Mouse (Mus musculus) right cerebral cortex, postnatal 14 days (tissue): Measurements from ENCODE around the gene Rtn4ip1.
"Not testable (repeated sequence)": the region's sequence is repeated elsewhere in the genome, so short reads cannot be mapped to it uniquely, and the experiment has no call there.

Source experiments
- DNase-seq: peaks from one replicate; pipeline ENCODE4 v3.0.0; 2022

Gene Rtn4ip1

GRCm38 (mm10) chr10:43939136-43939662 lies 37.6 kb downstream of the Rtn4ip1 start:
- DNase-seq = no peak

- no peak for DNase-seq
Observed at GRCm38 (mm10) chr10:43943736-43944135, 42.1 kb downstream of the Rtn4ip1 start.

DNA sequence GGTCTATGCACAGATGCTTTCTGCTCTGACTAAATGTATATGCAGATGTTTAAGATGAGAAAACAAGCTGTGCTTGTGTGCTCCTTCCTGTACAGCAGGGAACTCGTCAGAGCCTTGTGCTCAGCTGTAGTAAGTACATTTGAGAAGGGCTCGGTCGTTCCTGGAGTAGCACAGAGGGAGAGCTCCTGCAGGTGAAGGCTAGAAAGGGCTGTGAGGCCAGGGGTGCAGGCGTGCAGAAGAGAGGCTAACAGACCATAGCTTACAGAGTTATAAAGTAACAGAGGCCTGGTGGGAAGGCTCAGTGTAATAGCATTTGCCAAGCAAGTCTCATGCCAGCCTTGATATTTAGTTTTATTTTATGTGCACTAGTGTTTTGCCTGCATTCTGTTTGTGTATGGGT lies 43.8 kb downstream of the Rtn4ip1 start:
- no peak for DNase-seq

DNA sequence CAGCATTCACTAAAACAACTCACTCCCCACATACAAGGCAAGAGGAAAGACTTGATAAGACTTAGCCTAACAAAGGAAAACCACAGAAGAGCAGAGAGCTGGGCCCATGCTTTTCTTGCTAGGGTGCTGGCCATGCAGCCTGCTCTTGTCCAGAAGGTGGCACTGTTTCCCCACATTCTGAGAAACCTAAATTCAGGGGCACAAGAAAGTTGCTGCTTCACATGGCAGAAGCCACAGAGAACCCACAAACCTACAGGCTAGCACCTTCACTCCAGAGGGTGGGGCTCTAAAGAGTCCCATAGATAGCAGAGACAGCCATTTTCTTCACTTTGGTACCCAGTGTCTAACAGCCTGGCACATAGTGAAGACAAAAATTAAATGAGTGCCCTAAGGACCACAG lies 52.3 kb downstream of the Rtn4ip1 start:
- peak; percentile 56 for DNase-seq

DNA sequence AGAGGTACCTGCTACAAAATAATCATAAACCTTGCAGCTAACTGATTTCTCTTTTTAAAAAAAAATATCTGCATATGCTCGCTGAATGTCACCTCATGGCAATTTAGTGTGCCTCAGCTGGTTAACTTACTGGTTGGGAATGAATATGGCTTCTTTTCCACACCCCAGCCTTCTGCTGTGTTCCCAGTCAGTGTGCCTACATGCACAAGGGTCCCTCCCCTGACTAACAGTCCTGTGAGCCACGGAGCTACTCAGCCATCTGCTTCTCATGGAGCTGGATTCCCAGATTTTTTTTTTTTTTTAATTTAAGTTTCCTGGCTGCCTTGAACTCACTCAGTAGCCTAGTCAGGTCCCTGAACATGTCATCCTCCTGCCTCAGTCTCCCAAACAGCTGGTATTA lies 63.3 kb downstream of the Rtn4ip1 start:
- no peak for DNase-seq

DNA sequence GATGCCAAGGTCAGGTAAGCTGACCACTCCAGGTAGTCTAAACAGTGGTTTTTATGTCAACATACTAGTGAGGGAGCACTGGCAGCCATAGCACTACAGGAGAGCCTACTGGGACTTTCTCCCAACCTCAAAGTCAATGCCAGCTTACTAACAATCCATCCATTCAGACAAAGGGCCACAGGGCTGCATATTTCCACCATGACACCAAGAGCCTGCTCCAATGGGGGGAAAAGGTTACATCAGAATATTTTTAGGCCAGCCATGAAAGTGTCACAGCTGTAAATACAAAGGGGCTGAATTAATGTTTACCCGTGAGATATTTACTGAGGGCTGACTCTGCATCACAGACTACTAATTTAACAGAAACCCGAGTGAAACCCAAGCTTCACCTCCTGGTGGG lies 71.6 kb downstream of the Rtn4ip1 start:
- no peak for DNase-seq

DNA sequence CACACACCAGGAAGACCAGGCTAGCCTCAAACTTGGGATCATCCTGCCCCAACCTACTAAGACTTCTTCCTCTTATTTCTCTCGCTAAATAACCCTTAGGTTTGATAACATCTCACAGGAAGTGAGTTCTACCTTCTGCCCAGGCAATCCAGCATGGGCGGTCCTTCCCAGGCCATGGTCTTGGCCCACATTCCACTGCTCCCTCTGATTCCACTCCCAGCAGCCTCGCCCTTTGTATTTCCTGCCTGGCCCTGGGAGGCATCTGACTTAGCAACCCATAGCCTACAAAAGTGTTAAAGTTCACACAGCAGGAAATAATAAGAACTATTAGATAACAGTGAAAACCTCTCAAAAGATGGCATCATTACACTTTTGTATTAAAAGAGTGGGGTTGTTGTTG lies 75.7 kb downstream of the Rtn4ip1 start:
- DNase-seq = no peak

DNA sequence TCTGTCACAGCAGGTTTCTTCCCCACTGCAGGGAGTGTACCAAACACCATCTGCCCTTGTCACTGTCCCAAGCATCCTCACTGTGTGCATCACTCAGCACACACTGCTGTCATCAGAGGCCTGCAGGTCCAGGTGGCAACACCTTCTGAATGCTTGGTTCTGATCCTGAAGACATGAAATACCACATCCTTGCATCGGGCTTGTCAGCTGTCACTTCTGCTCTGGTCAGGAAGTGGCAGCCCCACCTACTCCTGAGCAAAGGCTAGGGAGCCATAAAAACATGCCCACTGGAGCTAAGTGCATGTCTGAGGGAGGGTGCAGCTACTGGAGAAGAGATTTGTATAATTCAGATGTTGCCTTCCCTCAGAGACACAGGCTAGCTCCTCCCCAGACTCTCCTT lies 78.5 kb downstream of the Rtn4ip1 start:
- no peak for DNase-seq

GRCm38 (mm10) chr10:43980742-43981141 lies 79.1 kb downstream of the Rtn4ip1 start:
- not testable (repeated sequence) for DNase-seq

GRCm38 (mm10) chr10:43982470-43982869 lies 80.9 kb downstream of the Rtn4ip1 start:
- no peak for DNase-seq

GRCm38 (mm10) chr10:43983241-43983640 lies 81.6 kb downstream of the Rtn4ip1 start:
- DNase-seq = no peak

DNA sequence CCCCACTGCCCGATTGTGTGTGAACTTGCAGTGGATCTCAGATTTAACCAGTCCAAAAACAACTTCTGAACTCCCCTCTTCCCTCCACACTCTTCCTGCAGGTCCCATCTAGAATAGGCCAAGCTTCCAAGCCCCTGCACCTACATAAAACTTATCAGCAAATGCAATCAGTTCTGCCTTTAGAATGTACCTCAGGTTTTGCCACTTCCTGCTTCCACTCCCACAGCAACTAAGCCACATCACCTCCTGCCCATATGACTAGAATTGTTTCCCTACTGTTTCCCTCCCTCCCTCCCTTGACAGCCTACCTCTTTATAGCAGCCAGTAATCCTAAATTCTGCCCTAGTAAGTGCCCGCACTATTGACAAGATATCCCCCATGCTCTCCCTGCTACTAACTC lies 82.3 kb downstream of the Rtn4ip1 start:
- DNase-seq = no peak

GRCm38 (mm10) chr10:43991268-43991667 lies 89.7 kb downstream of the Rtn4ip1 start:
- no peak for DNase-seq

GRCm38 (mm10) chr10:43992506-43992905 lies 90.9 kb downstream of the Rtn4ip1 start:
- DNase-seq = no peak

GRCm38 (mm10) chr10:43993198-43993597 lies 91.6 kb downstream of the Rtn4ip1 start:
- DNase-seq = no peak

DNA sequence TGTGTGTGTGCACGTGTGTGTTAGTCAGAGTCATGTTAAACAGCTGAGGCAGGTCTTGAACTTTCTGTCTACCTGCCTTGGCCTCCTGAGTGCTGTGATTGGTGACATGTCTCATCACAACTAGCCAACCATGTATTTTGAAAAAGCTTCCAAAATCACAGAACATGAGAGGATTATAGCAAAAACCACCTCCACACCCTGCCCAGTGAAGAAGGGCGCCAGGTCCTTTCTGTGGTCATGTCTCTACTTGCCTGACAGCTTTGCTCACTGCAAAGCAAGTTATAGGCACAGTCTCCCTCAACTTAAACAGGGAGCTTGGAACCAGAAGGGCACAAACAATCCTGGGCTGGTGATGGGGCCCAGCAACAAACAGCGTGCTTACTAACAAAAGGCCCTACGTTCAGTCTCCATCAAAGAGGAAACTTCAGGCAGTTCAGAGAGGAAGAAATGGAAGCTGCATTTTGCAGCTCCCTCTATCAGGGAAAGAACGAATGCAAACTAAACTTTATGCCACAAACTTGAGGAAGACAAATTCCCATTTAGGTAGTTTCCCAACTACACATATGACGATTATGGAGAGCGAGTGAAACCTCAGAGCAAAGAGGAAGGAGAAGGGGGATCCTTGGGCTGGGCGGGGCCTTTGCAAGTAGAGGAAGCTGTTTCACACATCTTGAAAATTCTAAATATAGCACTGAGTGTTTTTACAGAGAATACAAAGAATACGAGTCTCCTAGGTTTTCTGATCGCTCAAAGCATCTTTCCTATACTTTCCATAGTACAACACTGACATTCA lies 94.4 kb downstream of the Rtn4ip1 start:
- DNase-seq = no peak

GRCm38 (mm10) chr10:43997276-43997675 lies 95.7 kb downstream of the Rtn4ip1 start:
- no peak for DNase-seq

DNA sequence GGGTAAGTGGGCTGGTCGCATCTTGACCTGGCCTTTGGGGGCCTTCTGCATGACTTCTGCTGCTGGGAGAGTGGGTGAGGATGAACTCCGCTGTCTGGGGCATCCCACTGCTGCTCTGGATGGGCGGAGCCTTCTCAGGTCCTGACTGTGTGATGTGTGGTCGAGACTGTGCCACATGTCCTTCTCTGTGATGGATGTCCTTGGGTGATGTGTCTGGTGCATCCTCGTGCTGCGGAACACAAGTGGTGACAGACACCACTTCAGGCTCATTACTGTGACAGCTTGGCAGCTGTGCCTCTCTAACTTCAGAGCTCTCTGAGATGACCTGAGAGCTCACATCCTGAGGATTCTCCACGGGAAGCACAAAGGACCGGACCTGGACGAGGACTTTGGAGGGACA lies 96.4 kb downstream of the Rtn4ip1 start:
- DNase-seq = no peak

- DNase-seq = no peak
Observed at GRCm38 (mm10) chr10:43998503-43999082, 97.0 kb downstream of the Rtn4ip1 start.

DNA sequence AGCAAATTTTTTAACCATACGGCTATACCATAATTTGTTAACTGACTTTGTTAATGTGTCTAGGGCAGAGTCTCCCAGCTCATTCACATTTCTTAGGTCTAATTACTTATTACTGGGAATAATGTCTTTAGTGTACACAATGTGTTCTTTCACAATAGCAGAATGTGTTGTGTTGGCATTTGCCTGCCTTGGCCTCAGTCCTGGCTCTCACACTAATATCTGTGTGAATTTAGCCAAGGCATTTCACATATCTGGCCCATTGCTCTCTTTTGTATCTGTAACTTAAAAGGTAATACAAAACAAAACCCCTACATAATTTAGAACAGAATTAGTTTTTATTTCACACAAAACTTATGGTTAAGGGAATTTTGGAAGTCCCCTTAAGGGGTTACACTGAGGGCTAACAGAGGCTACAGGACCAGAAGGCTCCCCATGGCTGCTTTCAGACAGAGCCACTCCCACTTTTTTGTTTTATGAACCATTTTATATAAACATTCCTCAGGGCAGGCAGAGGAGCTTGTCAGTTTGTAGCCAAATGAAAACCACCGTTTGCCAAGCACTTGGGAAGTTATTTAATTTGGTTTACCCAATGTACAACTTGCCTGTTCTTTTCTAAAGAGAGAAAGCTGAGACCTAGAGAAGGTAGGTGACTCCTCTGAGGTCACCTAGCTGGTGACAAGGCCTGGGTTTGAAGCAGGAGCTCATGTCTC lies 98.7 kb downstream of the Rtn4ip1 start:
- DNase-seq = no peak

DNA sequence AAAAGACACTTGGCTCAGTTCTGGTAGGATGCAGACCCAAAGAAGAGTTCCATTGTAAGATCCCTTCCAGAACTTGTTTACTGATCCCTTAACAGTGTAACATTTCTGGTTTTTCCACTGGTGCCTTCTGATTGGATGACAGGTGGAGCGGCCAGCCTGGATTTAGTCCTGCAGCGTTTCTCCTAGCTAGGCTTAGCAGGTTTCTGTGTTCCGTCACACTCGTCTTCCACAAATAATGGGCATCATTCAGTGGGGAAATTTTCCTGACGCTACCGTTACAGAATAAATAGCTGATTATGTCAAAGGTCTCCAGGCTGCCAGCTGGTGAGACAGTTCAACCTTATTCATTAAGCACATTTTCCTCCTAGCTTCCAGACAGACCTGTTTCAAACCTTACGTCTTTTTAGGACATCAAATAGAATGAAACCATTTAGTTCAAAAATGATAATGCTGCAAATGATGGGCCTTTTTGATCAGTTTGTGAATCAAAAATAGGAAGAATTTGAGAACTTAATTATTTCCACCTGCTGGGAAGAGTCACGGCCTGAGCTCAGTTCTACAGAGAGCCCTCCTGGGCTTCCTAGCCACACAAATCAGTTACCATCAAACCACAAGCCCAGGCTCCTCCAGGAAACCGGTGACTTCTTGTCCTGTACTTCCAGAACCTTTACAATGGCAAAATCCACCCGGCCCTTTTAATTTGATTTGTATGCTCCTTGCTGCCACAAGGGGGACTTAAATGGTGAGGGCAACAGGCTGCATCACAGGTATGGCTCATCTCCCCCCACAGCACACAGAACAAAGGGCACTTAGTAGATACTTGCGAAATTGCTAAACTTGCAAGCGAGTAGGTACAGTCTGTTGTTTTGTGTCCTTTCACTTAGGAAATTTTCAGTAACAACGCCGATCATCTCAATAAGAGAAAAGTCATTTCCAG lies 100.7 kb downstream of the Rtn4ip1 start:
- no peak for DNase-seq

DNA sequence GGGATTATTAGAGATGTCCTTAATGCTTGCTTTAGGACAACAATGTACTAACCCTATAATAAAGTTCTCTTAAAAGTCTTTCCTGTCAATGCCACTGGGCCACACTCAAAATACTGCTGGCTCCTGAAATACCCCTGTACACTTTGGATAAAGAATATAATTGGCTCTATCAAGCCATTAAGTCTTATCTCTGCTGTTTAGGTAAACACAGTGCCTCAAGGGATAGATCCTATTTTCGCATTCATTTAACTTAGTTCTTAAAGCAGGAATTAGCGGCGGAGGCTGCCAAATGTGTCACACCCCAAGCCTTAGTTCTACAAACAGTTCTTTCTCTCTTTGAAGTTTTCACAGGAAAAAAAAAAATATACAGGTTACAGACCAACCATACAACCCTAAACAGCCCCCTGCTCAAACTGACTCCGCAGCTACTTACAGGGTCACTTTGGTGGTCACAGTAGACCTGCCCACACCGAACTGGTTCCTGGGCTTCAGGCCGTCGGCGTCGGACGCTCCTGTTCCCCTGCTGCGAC lies 101.5 kb downstream of the Rtn4ip1 start:
- DNase-seq = no peak
